Mouse (Mus musculus) midbrain, postnatal 0 days (tissue): ENCODE data around the gene Abhd5. TPM values are rescaled to one million over a fixed set of nuclear protein-coding genes. Genes with fewer than 3 reads are reported as not detected.
A peak's percentile ranks its signal among the peaks of the same experiment; 100 is the strongest.

Experiments
- ATAC-seq: fragments of 200-750 bp; cut with Nextera tagmentation; 2 replicates; pipeline ENCODE4 v1.8.0; 2017; ENCODE audit warnings: moderate number of reproducible peaks, mild to moderate bottlenecking, moderate TSS enrichment, moderate library complexity; ENCODE audit not compliant: low FRiP score
- DNase-seq: peaks from one replicate; pipeline ENCODE4 v3.0.0-alpha.2; 2015; ENCODE audit warnings: low spot score
- H3K27ac ChIP-seq: fragments of 300-500 bp; sonication (generic); 2 replicates; pipeline ENCODE4 v1.5.1; 2014; ENCODE audit warnings: low read depth, mild to moderate bottlenecking, low read length, mixed read lengths
- H3K27me3 ChIP-seq: fragments of 300-500 bp; sonication (generic); 2 replicates; pipeline ENCODE4 v1.6.1; 2014; ENCODE audit warnings: low read length, control low read depth, mixed read lengths; ENCODE audit not compliant: insufficient read depth
- H3K36me3 ChIP-seq: fragments of 300-500 bp; sonication (generic); 2 replicates; pipeline ENCODE4 v1.6.1; 2014; ENCODE audit warnings: low read length, control low read depth, mixed read lengths; ENCODE audit not compliant: insufficient read depth
- H3K4me1 ChIP-seq: fragments of 300-500 bp; sonication (generic); 2 replicates; pipeline ENCODE4 v1.6.1; 2014; ENCODE audit warnings: mild to moderate bottlenecking, control low read depth, antibody characterized with exemption, low read length, mixed read lengths; ENCODE audit not compliant: insufficient read depth
- H3K4me2 ChIP-seq: fragments of 300-500 bp; sonication (generic); 2 replicates; pipeline ENCODE4 v1.6.1; 2014; ENCODE audit warnings: low read depth, mild to moderate bottlenecking, low read length, mixed read lengths; ENCODE audit not compliant: poor library complexity, severe bottlenecking
- H3K4me3 ChIP-seq: fragments of 300-500 bp; sonication (generic); 2 replicates; pipeline ENCODE4 v1.5.1; 2014; ENCODE audit warnings: low read depth, mild to moderate bottlenecking, low read length, moderate library complexity
- H3K9ac ChIP-seq: fragments of 300-500 bp; sonication (generic); replicated peaks from 2 replicates; pipeline ENCODE4 v1.6.1; 2014; ENCODE audit warnings: mild to moderate bottlenecking, low read length, moderate library complexity, mixed read lengths; ENCODE audit not compliant: poor library complexity, severe bottlenecking
- H3K9me3 ChIP-seq: fragments of 300-500 bp; sonication (generic); 2 replicates; pipeline ENCODE4 v1.6.1; 2016; ENCODE audit warnings: low read length, control low read depth
- CTCF ChIP-seq: IDR thresholded peaks from 2 replicates; pipeline ENCODE4 v1.5.1; 2016; ENCODE audit warnings: antibody characterized with exemption, mild to moderate bottlenecking
- WGBS: fragments of 180-500 bp; shearing (Covaris S2); extraction: QIAGEN DNeasy Blood & Tissue Kit; methylation state at CpG from one replicate; pipeline ENCODE4 v1.1.7; 2014; 5-methylcytosine and 5-hydroxymethylcytosine counted together
- polyA plus RNA-seq: library from polyadenylated mRNA; unstranded; fragments of >200 nt; fragmentation: Nextera tagmentation; extraction: Ambion mirVana; gene quantifications from 2 replicates; pipeline ENCODE4 v1.2.1, GENCODE M21; 2015
- total RNA-seq: library from RNA; depleted of rRNA; stranded (reverse); fragments of >200 nt; gene quantifications from 2 replicates; pipeline ENCODE4 v1.2.3, GENCODE M21; 2014

Abhd5 gene
- total and polyA plus RNA-seq, 2 experiments from 2014 or later, result 24.3 to 52.2 TPM

GRCm38 (mm10) chr9:122398746-122399145 lies 47.3 kb downstream of the Abhd5 start:
- no peak for TF ChIP-seq CTCF
- H3K4me3 ChIP-seq, result no peak overlapping the region
- H3K9ac ChIP-seq, result no peak overlapping the region
- H3K36me3 ChIP-seq, result no peaks in the 10 kb centered on the region
- no peak for ATAC-seq
- 35% methylated on average over 7 of the region's 7 CpGs for WGBS
- H3K27me3 ChIP-seq, result no peaks in the 10 kb centered on the region
- H3K27ac ChIP-seq, result no peak overlapping the region
- no peak for DNase-seq
- H3K4me2 ChIP-seq, result no peak overlapping the region
- no peaks in the 10 kb centered on the region for H3K9me3 ChIP-seq
- no peaks in the 10 kb centered on the region for H3K4me1 ChIP-seq

- DNase-seq, result no peak
Observed at GRCm38 (mm10) chr9:122401239-122401638, 49.8 kb downstream of the Abhd5 start.

GRCm38 (mm10) chr9:122410437-122411175 lies 59.2 kb downstream of the Abhd5 start:
- Histone ChIP-seq H3K27ac (no peak overlapping the region), H3K4me1 (no peaks in the 10 kb centered on the region), H3K4me3 (no peak overlapping the region), H3K9me3 (no peaks in the 10 kb centered on the region), H3K36me3 (no peaks in the 10 kb centered on the region), H3K9ac (no peak overlapping the region), H3K27me3 (no peaks in the 10 kb centered on the region), H3K4me2 (no peak overlapping the region)
- DNase-seq (no peak), ATAC-seq (no peak)
- no peak for TF ChIP-seq CTCF
- WGBS, result 92% methylated on average over 16 of the region's 16 CpGs

More at GRCm38 (mm10) chr9:122401239-122401638, 49.8 kb downstream of the Abhd5 start:
- no peaks in the 10 kb centered on the region for H3K27me3 ChIP-seq
- no peak overlapping the region for H3K27ac ChIP-seq
- H3K4me3 ChIP-seq, result no peak overlapping the region
- H3K4me2 ChIP-seq, result no peak overlapping the region
- no peaks in the 10 kb centered on the region for H3K36me3 ChIP-seq
- no peaks in the 10 kb centered on the region for H3K9me3 ChIP-seq
- no peak overlapping the region for H3K9ac ChIP-seq
- TF ChIP-seq CTCF, result no peak
- WGBS, result 81% methylated on average over 4 of the region's 4 CpGs
- no peak for ATAC-seq
- H3K4me1 ChIP-seq, result no peaks in the 10 kb centered on the region

- ATAC-seq (no peak), DNase-seq (no peak)
- Histone ChIP-seq H3K4me3 (no peak overlapping the region), H3K36me3 (no peaks in the 10 kb centered on the region), H3K27me3 (no peaks in the 10 kb centered on the region), H3K27ac (no peak overlapping the region), H3K9me3 (no peaks in the 10 kb centered on the region), H3K9ac (no peak overlapping the region), H3K4me2 (no peak overlapping the region), H3K4me1 (no peaks in the 10 kb centered on the region)
- no peak for TF ChIP-seq CTCF
- WGBS, result 83% methylated on average over 1 of the region's 1 CpGs
Observed at GRCm38 (mm10) chr9:122414648-122415047, 63.2 kb downstream of the Abhd5 start.

GRCm38 (mm10) chr9:122415056-122415775 lies 63.8 kb downstream of the Abhd5 start:
- H3K4me2 ChIP-seq, result no peak overlapping the region
- no peaks in the 10 kb centered on the region for H3K36me3 ChIP-seq
- no peaks in the 10 kb centered on the region for H3K4me1 ChIP-seq
- no peak overlapping the region for H3K4me3 ChIP-seq
- no peaks in the 10 kb centered on the region for H3K27me3 ChIP-seq
- no peak overlapping the region for H3K9ac ChIP-seq
- 87% methylated on average over 8 of the region's 8 CpGs for WGBS
- no peak overlapping the region for H3K27ac ChIP-seq
- DNase-seq, result no peak
- no peak for ATAC-seq
- no peak for TF ChIP-seq CTCF
- no peaks in the 10 kb centered on the region for H3K9me3 ChIP-seq

- no peak for TF ChIP-seq CTCF
- Histone ChIP-seq H3K9me3 (no peaks in the 10 kb centered on the region), H3K27ac (no peak overlapping the region), H3K4me3 (no peak overlapping the region), H3K36me3 (no peaks in the 10 kb centered on the region), H3K9ac (no peak overlapping the region), H3K4me2 (no peak overlapping the region), H3K4me1 (no peaks in the 10 kb centered on the region), H3K27me3 (no peaks in the 10 kb centered on the region)
- ATAC-seq (no peak), DNase-seq (peak; percentile 14)
- WGBS, result 47% methylated on average over 2 of the region's 2 CpGs
Observed at GRCm38 (mm10) chr9:122416617-122417016, 65.2 kb downstream of the Abhd5 start.
